17 mouse cellular contexts compared by ENCODE assay signal in genomic region chr17:40868952-40869747, GRCm38 (mm10). TPM values are rescaled to one million over a fixed set of nuclear protein-coding genes. Genes with fewer than 3 reads are reported as not detected.
DNase-seq lines count a peak whose midpoint lies in the region; ATAC-seq and TF ChIP-seq lines count a peak whose summit lies in the region.
"Had no signal": no experiment of that assay in that cellular context is flagged by ENCODE, and none has a peak within 500 bp of the region (broad histone marks: within the 10 kb centered on the region; RNA-seq: fewer than 3 reads in every experiment).

No protein-coding gene starts in this region.

- H3K4me3 ChIP-seq in heart, embryonic 10.5 days = peak overlapping the region; percentile 20
- no peak overlapping the region for H3K4me3 ChIP-seq in G1E (ENCODE audit: low read depth, low read length)
- no peak overlapping the region for H3K4me3 ChIP-seq in lung, adult 2 months (replicated peaks; ENCODE audit: extremely low read depth, low read depth, low read length)
- H3K4me3 ChIP-seq: embryonic facial prominence, embryonic 13.5 days; liver, embryonic 15.5 days had no signal

- H3K9me3 ChIP-seq in heart, embryonic 10.5 days = no peaks in the 10 kb centered on the region
- H3K9me3 ChIP-seq in G1E (replicated peaks) = no peaks in the 10 kb centered on the region
- H3K9me3 ChIP-seq: embryonic facial prominence, embryonic 13.5 days; liver, embryonic 15.5 days had no signal

- TF ChIP-seq POLR2A in lung, adult 2 months (IDR thresholded peaks at IDR 0.05; ENCODE audit: borderline replicate concordance, extremely low read depth, low read depth, low read length) = no peak

- intact Hi-C loops in heart, postnatal 25 days (cut with DNase I) = loop anchor here (1.0 kb wide), 1 partner anchor 8 kb away; no protein-coding TSS in a partner anchor
- intact Hi-C loops in left cerebral cortex, postnatal 10 days (cut with DNase I) = no loop called here

- no peak for DNase-seq in heart, embryonic 10.5 days (ENCODE audit: low spot score)
- no peak for DNase-seq in heart, postnatal 25 days (ENCODE audit: low spot score)
- DNase-seq in G1E (ENCODE audit: low spot score) (no peak), adipocyte (ENCODE audit: low spot score) (no peak)
- DNase-seq in lung, adult 2 months = peak; percentile 26
- DNase-seq in thymus, postnatal 0 days (ENCODE audit: low spot score) = no peak
- DNase-seq in left cerebral cortex, postnatal 10 days (ENCODE audit: extremely low spot score in 1 of 2, low spot score in 2 of 2) = no peak
- DNase-seq: cerebellum, adult 8-10 months; right cerebral cortex, postnatal 14 days had no signal

- peak; percentile 57 for ATAC-seq in G1E (ENCODE audit: extremely low read depth, insufficient number of reproducible peaks, low FRiP score, poor library complexity, severe bottlenecking)
- ATAC-seq in megakaryocyte progenitor cell, adult 5-6 weeks (replicated peaks; ENCODE audit: poor library complexity) = peak; percentile 86
- ATAC-seq: forebrain, embryonic 14.5 days had no signal

- no peaks in the 10 kb centered on the region for H3K27me3 ChIP-seq in heart, embryonic 10.5 days (ENCODE audit: insufficient read depth, poor library complexity, severe bottlenecking)
- peaks cover 3% of the 10 kb centered on the region; the same call in 1 of the 2 replicates for H3K27me3 ChIP-seq in G1E (ENCODE audit: insufficient read depth, low read length)
- H3K27me3 ChIP-seq: embryonic facial prominence, embryonic 13.5 days; liver, embryonic 15.5 days had no signal

- TF ChIP-seq CTCF in G1E (IDR thresholded peaks at IDR 0.05; ENCODE audit: low read depth, low read length) = no peak
- TF ChIP-seq CTCF in lung, adult 2 months (IDR thresholded peaks at IDR 0.05; ENCODE audit: insufficient read depth, low read length) = no peak

- peaks cover 15% of the 10 kb centered on the region for H3K4me1 ChIP-seq in heart, embryonic 10.5 days
- peaks cover 11% of the 10 kb centered on the region for H3K4me1 ChIP-seq in G1E (ENCODE audit: insufficient read depth, low read depth, low read length)
- H3K4me1 ChIP-seq in lung, adult 2 months (ENCODE audit: control insufficient read depth, insufficient read depth, low read length) = no peaks in the 10 kb centered on the region
- H3K4me1 ChIP-seq: embryonic facial prominence, embryonic 13.5 days had no signal

- H3K36me3 ChIP-seq in heart, embryonic 10.5 days = no peaks in the 10 kb centered on the region
- no peaks in the 10 kb centered on the region for H3K36me3 ChIP-seq in G1E (replicated peaks)
- H3K36me3 ChIP-seq: embryonic facial prominence, embryonic 13.5 days; liver, embryonic 15.5 days had no signal

- WGBS in heart, embryonic 10.5 days = 25% methylated on average over 10 of the region's 10 CpGs
- 33% methylated on average over 10 of the region's 10 CpGs for WGBS in lung, adult 2 months

- peak overlapping the region; percentile 31 for H3K27ac ChIP-seq in heart, embryonic 10.5 days
- H3K27ac ChIP-seq: embryonic facial prominence, embryonic 13.5 days; liver, embryonic 15.5 days had no signal

RNA-seq across cellular contexts. Expression of gene 9130008F23Rik, which starts 11.2 kb away (rescaled TPM):
- 3.3 and 3.4 TPM in 2 replicates for polyA plus RNA-seq in heart, embryonic 10.5 days (2016; fragmentation: Nextera tagmentation; extraction: Ambion mirVana)
- 1 to 10 TPM in 1 of 2 experiments, under 1 TPM in 1; 0.88 to 1.1 TPM for total RNA-seq in heart, postnatal 25 days (2021)
- total RNA-seq in G1E (2014; fragmentation: Nextera tagmentation) (not detected in 2 replicates), G1E (2017) (0.12 and 0.71 TPM in 2 replicates)
- 0.11 and 0.29 TPM in 2 replicates for polyA plus RNA-seq in G1E (2012)
- polyA plus RNA-seq in lung, adult 2 months (2012; rRNA removed) = 3.0 and 4.4 TPM in 2 replicates
- total RNA-seq in megakaryocyte progenitor cell, adult 5-6 weeks (2015) = 0.94 and 1.2 TPM in 2 replicates
- total RNA-seq in megakaryocyte progenitor cell, adult 5-6 weeks (2017) = 3.2 and 6.0 TPM in 2 replicates
- 0.59 and 0.67 TPM in 2 replicates for polyA plus RNA-seq in thymus, postnatal 0 days (2015; fragmentation: Nextera tagmentation; extraction: Ambion mirVana)
- under 1 TPM; 0.43 to 0.56 TPM for total RNA-seq in left cerebral cortex, postnatal 10 days (2021)

RNA-seq across cellular contexts. Expression of gene Glyatl3, which starts 45.0 kb away (rescaled TPM):
- polyA plus RNA-seq in heart, embryonic 10.5 days (2016; fragmentation: Nextera tagmentation; extraction: Ambion mirVana) = not detected in 2 replicates
- not detected for total RNA-seq in heart, postnatal 25 days (2021)
- total RNA-seq in G1E (2014; fragmentation: Nextera tagmentation) (not detected in 2 replicates), G1E (2017) (not detected in 2 replicates)
- not detected in 2 replicates for polyA plus RNA-seq in G1E (2012)
- not detected in 2 replicates for polyA plus RNA-seq in lung, adult 2 months (2012; rRNA removed)
- not detected in 2 replicates for total RNA-seq in megakaryocyte progenitor cell, adult 5-6 weeks (2015)
- not detected in 2 replicates for total RNA-seq in megakaryocyte progenitor cell, adult 5-6 weeks (2017)
- not detected in 2 replicates for polyA plus RNA-seq in thymus, postnatal 0 days (2015; fragmentation: Nextera tagmentation; extraction: Ambion mirVana)
- not detected for total RNA-seq in left cerebral cortex, postnatal 10 days (2021)
- total RNA-seq: ES-E14 had no signal
- polyA plus RNA-seq: brain, embryonic 14.5 days; forebrain, embryonic 14.5 days; gonadal fat pad, adult 2 months; large intestine, adult 2 months; liver, embryonic 15.5 days had no signal

RNA-seq across cellular contexts. Expression of gene Rhag, which starts 58.2 kb away (rescaled TPM):
- 17.4 and 19.3 TPM in 2 replicates for polyA plus RNA-seq in heart, embryonic 10.5 days (2016; fragmentation: Nextera tagmentation; extraction: Ambion mirVana)
- total RNA-seq in heart, postnatal 25 days (2021) = under 1 TPM; 0.28 to 0.47 TPM
- 630 and 645 TPM in 2 replicates for total RNA-seq in G1E (2014; fragmentation: Nextera tagmentation)
- total RNA-seq in G1E (2017) = 110 and 118 TPM in 2 replicates
- polyA plus RNA-seq in G1E (2012) = 9.5 and 12.7 TPM in 2 replicates
- polyA plus RNA-seq in lung, adult 2 months (2012; rRNA removed) = not detected in 2 replicates
- 16.4 and 24.2 TPM in 2 replicates for total RNA-seq in megakaryocyte progenitor cell, adult 5-6 weeks (2015)
- total RNA-seq in megakaryocyte progenitor cell, adult 5-6 weeks (2017) = 5.7 and 7.8 TPM in 2 replicates
- 0.09 and 0.13 TPM in 2 replicates for polyA plus RNA-seq in thymus, postnatal 0 days (2015; fragmentation: Nextera tagmentation; extraction: Ambion mirVana)
- total RNA-seq in left cerebral cortex, postnatal 10 days (2021) = not detected
- total RNA-seq: ES-E14 had no signal
- polyA plus RNA-seq: forebrain, embryonic 14.5 days; gonadal fat pad, adult 2 months; large intestine, adult 2 months had no signal

Comparison
In these comparisons a context has a peak if more than half of its experiments do, and no peak if none do; other contexts are left out.
1. RNA of gene Rhag, which starts 58.2 kb away (total RNA-seq): 110 to 645 TPM in G1E; 5.7 to 24.2 TPM in megakaryocyte progenitor cell, adult 5-6 weeks, 0.28 to 0.47 TPM in heart, postnatal 25 days and not detected in left cerebral cortex, postnatal 10 days; every median in the first group is over 4 times any median in the second.